Mouse (Mus musculus) ES-Bruce4 (cell line): ENCODE results near the gene Nsmf. TPM values are rescaled to one million over a fixed set of nuclear protein-coding genes. Genes with fewer than 3 reads are reported as not detected.

ENCODE experiments used
- H3K27ac ChIP-seq: 2 replicates; pipeline ENCODE4 v1.5.1; 2012; ENCODE audit warnings: low read length, inconsistent platforms; ENCODE audit not compliant: insufficient read depth
- H3K27me3 ChIP-seq: 2 replicates; pipeline ENCODE4 v1.6.1; 2012; ENCODE audit warnings: mild to moderate bottlenecking, low read length, inconsistent platforms; ENCODE audit not compliant: control insufficient read depth, poor library complexity, insufficient read depth, severe bottlenecking
- H3K36me3 ChIP-seq: 2 replicates; pipeline ENCODE4 v1.6.1; 2012; ENCODE audit warnings: inconsistent platforms, mild to moderate bottlenecking, low read length, moderate library complexity; ENCODE audit not compliant: control insufficient read depth, poor library complexity, insufficient read depth, severe bottlenecking
- H3K4me1 ChIP-seq: one replicate; pipeline ENCODE4 v1.8.1; 2011; ENCODE audit warnings: low read length; ENCODE audit not compliant: control insufficient read depth, insufficient read depth
- H3K4me3 ChIP-seq: 2 replicates; pipeline ENCODE4 v1.5.1; 2011; ENCODE audit warnings: low read depth, mild to moderate bottlenecking, low read length
- H3K9ac ChIP-seq: 2 replicates; pipeline ENCODE4 v1.6.1; 2012; ENCODE audit warnings: low read depth, mild to moderate bottlenecking, inconsistent platforms; ENCODE audit not compliant: poor library complexity, severe bottlenecking
- H3K9me3 ChIP-seq: replicated peaks from 2 replicates; pipeline ENCODE4 v1.6.1; 2012; ENCODE audit warnings: mild to moderate bottlenecking, low read length, inconsistent platforms; ENCODE audit not compliant: control insufficient read depth, poor library complexity, insufficient read depth, severe bottlenecking
- CTCF ChIP-seq: IDR thresholded peaks from one replicate; pipeline ENCODE4 v1.8.1; 2011; ENCODE audit warnings: low read depth, low read length
- EP300 ChIP-seq: IDR thresholded peaks from 2 replicates; pipeline ENCODE4 v1.6.1; 2011; ENCODE audit warnings: low read depth, low read length; ENCODE audit not compliant: insufficient read depth
- POLR2A ChIP-seq: IDR thresholded peaks from one replicate; pipeline ENCODE4 v1.8.1; 2011; ENCODE audit warnings: low read length; ENCODE audit not compliant: insufficient read depth
- polyA plus RNA-seq: library from polyadenylated mRNA; stranded (reverse); fragments of >200 nt; gene quantifications from 2 replicates; pipeline ENCODE4 v1.2.4, GENCODE M21; 2011; ENCODE audit warnings: low read depth; ENCODE audit not compliant: missing spikeins, insufficient read depth, insufficient read length

Nsmf gene
- polyA plus RNA-seq, result 11.3 and 14.9 TPM in 2 replicates

- TF ChIP-seq EP300 (no peak), POLR2A (no peak), CTCF (no peak)
- no peaks in the 10 kb centered on the region for H3K9me3 ChIP-seq
- no peaks in the 10 kb centered on the region for H3K27me3 ChIP-seq
- peak within 1 kb of the TSS; percentile 35; the same call in 1 of the 2 replicates for H3K9ac ChIP-seq
- H3K4me3 ChIP-seq, result peak within 1 kb of the TSS; percentile 59
- no peaks in the 10 kb centered on the region for H3K4me1 ChIP-seq
- H3K27ac ChIP-seq, result no peak within 1 kb of the TSS
- no peaks in the 10 kb centered on the region for H3K36me3 ChIP-seq
Observed at GRCm38 (mm10) chr2:25054221-25055067, at the start of gene Nsmf. Gene Nsmf (plus strand): TSS chr2:25054355.

DNA sequence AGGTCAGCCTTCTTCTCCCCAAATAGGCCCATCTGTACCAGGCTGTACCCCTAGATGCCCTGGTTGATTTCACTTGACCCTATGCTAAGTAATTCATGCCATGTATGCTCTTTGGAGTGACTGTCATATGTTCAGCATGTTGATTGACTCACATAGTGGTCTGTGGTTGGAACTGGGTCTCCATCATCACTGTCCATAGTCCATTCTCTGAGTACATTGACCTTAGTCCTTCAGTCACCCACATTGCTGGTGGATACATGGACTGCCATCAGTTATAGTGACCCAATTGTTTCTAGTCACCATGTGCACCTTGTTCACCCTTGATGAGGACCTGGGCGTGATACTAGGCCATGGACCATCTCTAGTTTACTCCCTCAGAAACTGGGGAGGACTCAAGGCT, 47.4 kb upstream of the Nsmf start:
- no peaks in the 10 kb centered on the region for H3K9me3 ChIP-seq
- H3K4me3 ChIP-seq, result no peak overlapping the region
- no peak for TF ChIP-seq EP300
- TF ChIP-seq CTCF, result no peak
- TF ChIP-seq POLR2A, result no peak
- H3K27ac ChIP-seq, result no peak overlapping the region
- H3K4me1 ChIP-seq, result no peaks in the 10 kb centered on the region
- H3K27me3 ChIP-seq, result no peaks in the 10 kb centered on the region
- H3K36me3 ChIP-seq, result no peaks in the 10 kb centered on the region
- no peak overlapping the region for H3K9ac ChIP-seq

DNA sequence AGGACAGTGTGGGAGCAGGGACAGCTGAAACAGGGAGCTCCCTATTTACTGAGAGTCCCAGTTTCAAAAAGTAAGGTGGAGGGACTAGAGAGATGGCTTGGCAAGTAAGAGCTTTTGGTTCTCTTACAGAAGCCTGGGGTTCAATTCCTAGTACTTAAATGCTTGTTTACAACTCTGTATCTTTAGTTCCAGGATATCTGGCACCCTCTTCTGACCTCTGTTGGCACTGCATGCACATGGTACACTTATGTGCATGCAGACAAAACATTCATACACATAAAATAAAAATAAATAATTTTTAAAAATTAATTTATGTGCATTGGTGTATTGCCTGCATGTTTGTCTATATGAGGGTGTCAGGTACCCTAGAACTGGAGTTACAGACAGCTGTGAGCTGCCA, 45.9 kb upstream of the Nsmf start:
- no peaks in the 10 kb centered on the region for H3K9me3 ChIP-seq
- no peak overlapping the region for H3K9ac ChIP-seq
- no peak overlapping the region for H3K4me3 ChIP-seq
- no peaks in the 10 kb centered on the region for H3K27me3 ChIP-seq
- no peak overlapping the region for H3K27ac ChIP-seq
- no peak for TF ChIP-seq CTCF
- TF ChIP-seq POLR2A, result no peak
- TF ChIP-seq EP300, result no peak
- no peaks in the 10 kb centered on the region for H3K4me1 ChIP-seq
- no peaks in the 10 kb centered on the region for H3K36me3 ChIP-seq

GRCm38 (mm10) chr2:25022678-25023077, 31.5 kb upstream of the Nsmf start:
- no peaks in the 10 kb centered on the region for H3K9me3 ChIP-seq
- no peak overlapping the region for H3K4me3 ChIP-seq
- no peaks in the 10 kb centered on the region for H3K27me3 ChIP-seq
- H3K27ac ChIP-seq, result no peak overlapping the region
- no peaks in the 10 kb centered on the region for H3K4me1 ChIP-seq
- H3K36me3 ChIP-seq, result no peaks in the 10 kb centered on the region
- no peak overlapping the region for H3K9ac ChIP-seq
- TF ChIP-seq CTCF (no peak), EP300 (no peak), POLR2A (no peak)

GRCm38 (mm10) chr2:25025109-25025508, 29.0 kb upstream of the Nsmf start:
- H3K4me1 ChIP-seq, result no peaks in the 10 kb centered on the region
- no peak overlapping the region for H3K9ac ChIP-seq
- H3K27ac ChIP-seq, result no peak overlapping the region
- no peaks in the 10 kb centered on the region for H3K9me3 ChIP-seq
- no peaks in the 10 kb centered on the region for H3K27me3 ChIP-seq
- no peaks in the 10 kb centered on the region for H3K36me3 ChIP-seq
- TF ChIP-seq CTCF (no peak), POLR2A (no peak), EP300 (no peak)
- H3K4me3 ChIP-seq, result no peak overlapping the region

DNA sequence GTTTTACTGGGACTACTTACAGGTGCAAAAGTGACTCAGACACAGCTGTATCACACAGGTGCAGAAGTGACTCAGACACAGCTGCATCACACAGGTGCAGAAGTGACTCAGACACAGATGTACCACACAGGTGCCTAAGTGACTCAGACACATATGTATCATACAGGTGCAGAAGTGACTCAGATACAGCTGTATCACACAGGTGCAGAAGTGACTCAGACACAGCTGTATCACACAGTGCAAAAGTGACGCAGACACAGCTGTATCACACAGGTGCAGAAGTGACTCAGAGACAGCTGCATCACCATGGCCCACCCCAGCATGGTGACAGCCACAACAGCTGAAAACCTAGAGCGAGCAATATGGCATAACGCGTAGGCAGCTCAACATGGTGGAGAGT, 19.2 kb upstream of the Nsmf start:
- no peaks in the 10 kb centered on the region for H3K36me3 ChIP-seq
- TF ChIP-seq CTCF (no peak), EP300 (no peak), POLR2A (no peak)
- H3K4me3 ChIP-seq, result no peak overlapping the region
- no peaks in the 10 kb centered on the region for H3K27me3 ChIP-seq
- H3K9me3 ChIP-seq, result no peaks in the 10 kb centered on the region
- H3K27ac ChIP-seq, result no peak overlapping the region
- H3K4me1 ChIP-seq, result no peaks in the 10 kb centered on the region
- H3K9ac ChIP-seq, result no peak overlapping the region
